Mouse (Mus musculus) small intestine, adult 2 months (tissue): Measurements from ENCODE around the gene Hoxc6.

ENCODE experiments used
- CTCF ChIP-seq: fragments of 200-500 bp; IDR thresholded peaks from 2 replicates; pipeline ENCODE4 v1.5.1; 2012; ENCODE audit warnings: low read depth, mild to moderate bottlenecking, control low read depth, inconsistent platforms, low read length, moderate library complexity, mixed read lengths; ENCODE audit not compliant: insufficient replicate concordance, insufficient read length; ENCODE audit errors: extremely low read depth
- POLR2A ChIP-seq: fragments of 200-500 bp; IDR thresholded peaks from 2 replicates; pipeline ENCODE4 v1.6.1; 2012; ENCODE audit warnings: low read depth, mild to moderate bottlenecking, control low read depth, inconsistent platforms, low read length, moderate library complexity

GRCm38 (mm10) chr15:102997431-102997830 lies 626 bp upstream of the Hoxc6 start:
- TF ChIP-seq CTCF (no peak), POLR2A (no peak)
